Mouse (Mus musculus): Measurements from ENCODE around the gene Zbtb38. TPM values are rescaled to one million over a fixed set of nuclear protein-coding genes. Genes with fewer than 3 reads are reported as not detected.

The Zbtb38 gene
- polyA plus RNA-seq, 1 experiment from 2014 or later = 12.6 TPM

DNA sequence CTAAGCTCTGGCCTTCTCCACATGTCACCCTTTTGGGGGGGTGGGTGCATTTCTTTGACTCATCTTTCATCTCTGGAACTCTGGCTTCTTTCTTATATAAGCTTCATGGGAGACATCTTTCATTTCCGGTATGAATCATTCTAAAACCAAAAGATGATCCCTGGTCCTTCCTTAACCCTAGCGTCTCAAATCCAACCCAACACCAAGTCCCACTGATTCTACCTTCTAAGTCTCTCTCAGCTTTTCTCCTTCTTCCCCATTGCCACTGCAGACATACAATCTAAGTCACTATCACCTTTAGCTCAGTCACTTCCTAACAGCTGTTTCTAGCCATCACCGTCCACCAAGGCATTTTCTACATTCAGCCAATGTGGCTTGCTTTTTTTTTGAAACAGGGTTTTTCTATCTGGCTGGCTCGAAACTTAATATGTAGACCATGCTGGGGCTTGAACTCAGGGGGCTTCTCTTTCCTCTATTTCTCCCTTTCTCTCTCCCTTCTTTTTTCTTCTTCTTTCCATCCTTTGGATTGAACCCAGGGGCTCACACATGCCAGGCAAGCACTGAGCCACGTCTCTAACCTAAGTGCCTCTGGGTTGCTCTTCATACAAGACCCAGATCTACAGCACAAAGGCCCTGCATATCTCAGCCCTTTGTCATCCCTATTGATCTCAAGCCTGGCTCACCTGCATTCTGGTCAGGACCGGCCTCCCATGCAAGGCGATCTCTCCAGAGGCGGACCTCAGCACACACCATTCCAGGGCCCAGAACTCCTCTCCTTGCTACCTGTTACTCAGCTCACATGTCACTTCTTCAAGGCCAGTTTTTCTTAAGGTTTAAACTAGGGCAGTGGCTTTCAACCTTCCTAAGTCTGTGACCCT is 76.6 kb downstream of the Zbtb38 start:
- no peaks in the 10 kb centered on the region for H3K4me1 ChIP-seq (ENCODE audit: control insufficient read depth, insufficient read depth, low read length)
- H3K4me3 ChIP-seq (ENCODE audit: low read depth, low read length) = no peak overlapping the region
- no peaks in the 10 kb centered on the region for H3K27me3 ChIP-seq (ENCODE audit: control insufficient read depth, insufficient read depth, low read length)
- no peaks in the 10 kb centered on the region for H3K36me3 ChIP-seq (ENCODE audit: control insufficient read depth, insufficient read depth, low read length)
- H3K27ac ChIP-seq (ENCODE audit: low read depth, low read length) = no peak overlapping the region
- ATAC-seq (ENCODE audit: insufficient read depth, low FRiP score, low TSS enrichment) = no peak
- H3K9me3 ChIP-seq (ENCODE audit: control insufficient read depth, low read length) = no peaks in the 10 kb centered on the region
- WGBS = 87% methylated on average over 8 of the region's 8 CpGs
- no peak overlapping the region for H3K9ac ChIP-seq (ENCODE audit: low read length)
- DNase-seq (ENCODE audit: low spot score) = no peak
- no peak overlapping the region for H3K4me2 ChIP-seq (ENCODE audit: low read depth)

GRCm38 (mm10) chr9:96675071-96675762 is 77.4 kb downstream of the Zbtb38 start:
- H3K4me3 ChIP-seq (ENCODE audit: low read depth, low read length) = no peak overlapping the region
- no peaks in the 10 kb centered on the region for H3K27me3 ChIP-seq (ENCODE audit: control insufficient read depth, insufficient read depth, low read length)
- H3K9ac ChIP-seq (ENCODE audit: low read length) = no peak overlapping the region
- ATAC-seq (ENCODE audit: insufficient read depth, low FRiP score, low TSS enrichment) (no peak), DNase-seq (ENCODE audit: low spot score) (peak; percentile 28)
- H3K9me3 ChIP-seq (ENCODE audit: control insufficient read depth, low read length) = no peaks in the 10 kb centered on the region
- no peaks in the 10 kb centered on the region for H3K36me3 ChIP-seq (ENCODE audit: control insufficient read depth, insufficient read depth, low read length)
- H3K4me1 ChIP-seq (ENCODE audit: control insufficient read depth, insufficient read depth, low read length) = no peaks in the 10 kb centered on the region
- H3K27ac ChIP-seq (ENCODE audit: low read depth, low read length) = no peak overlapping the region
- no peak overlapping the region for H3K4me2 ChIP-seq (ENCODE audit: low read depth)
- WGBS = 40% methylated on average over 5 of the region's 5 CpGs

GRCm38 (mm10) chr9:96674301-96674700 is 78.3 kb downstream of the Zbtb38 start:
- no peak for ATAC-seq (ENCODE audit: insufficient read depth, low FRiP score, low TSS enrichment)
- DNase-seq (ENCODE audit: low spot score) = no peak

DNA sequence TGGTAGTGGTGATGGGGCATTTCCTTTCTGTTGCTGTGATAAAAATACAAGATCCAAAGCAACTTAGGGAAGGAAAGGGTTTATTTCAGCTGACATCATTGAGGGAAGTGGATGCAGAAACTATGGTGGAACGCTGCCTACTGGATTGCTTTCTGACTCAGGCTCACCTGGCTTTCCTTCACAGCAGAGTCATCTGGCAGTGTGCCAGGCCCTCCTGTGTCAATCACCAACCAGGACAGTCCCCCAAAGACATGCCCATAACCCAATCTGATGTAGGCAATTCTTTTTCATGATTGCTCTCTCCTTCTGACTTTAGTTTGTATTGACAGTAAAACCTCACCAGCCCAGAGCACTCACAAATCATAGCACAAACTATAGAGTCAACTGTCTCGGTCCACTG is 80.2 kb downstream of the Zbtb38 start:
- H3K4me3 ChIP-seq (ENCODE audit: low read depth, low read length) = no peak overlapping the region
- H3K36me3 ChIP-seq (ENCODE audit: control insufficient read depth, insufficient read depth, low read length) = no peaks in the 10 kb centered on the region
- no peak overlapping the region for H3K4me2 ChIP-seq (ENCODE audit: low read depth)
- WGBS = 91% methylated on average over 2 of the region's 2 CpGs
- H3K27ac ChIP-seq (ENCODE audit: low read depth, low read length) = no peak overlapping the region
- no peak for ATAC-seq (ENCODE audit: insufficient read depth, low FRiP score, low TSS enrichment)
- H3K27me3 ChIP-seq (ENCODE audit: control insufficient read depth, insufficient read depth, low read length) = no peaks in the 10 kb centered on the region
- no peak for DNase-seq (ENCODE audit: low spot score)
- no peak overlapping the region for H3K9ac ChIP-seq (ENCODE audit: low read length)
- no peaks in the 10 kb centered on the region for H3K9me3 ChIP-seq (ENCODE audit: control insufficient read depth, low read length)
- no peaks in the 10 kb centered on the region for H3K4me1 ChIP-seq (ENCODE audit: control insufficient read depth, insufficient read depth, low read length)

More at GRCm38 (mm10) chr9:96674301-96674700, 78.3 kb downstream of the Zbtb38 start:
- Histone ChIP-seq H3K4me3 (ENCODE audit: low read depth, low read length) (no peak overlapping the region), H3K27me3 (ENCODE audit: control insufficient read depth, insufficient read depth, low read length) (no peaks in the 10 kb centered on the region), H3K9me3 (ENCODE audit: control insufficient read depth, low read length) (no peaks in the 10 kb centered on the region), H3K27ac (ENCODE audit: low read depth, low read length) (no peak overlapping the region), H3K4me1 (ENCODE audit: control insufficient read depth, insufficient read depth, low read length) (no peaks in the 10 kb centered on the region), H3K4me2 (ENCODE audit: low read depth) (no peak overlapping the region), H3K9ac (ENCODE audit: low read length) (no peak overlapping the region), H3K36me3 (ENCODE audit: control insufficient read depth, insufficient read depth, low read length) (no peaks in the 10 kb centered on the region)
- 92% methylated on average over 8 of the region's 8 CpGs for WGBS

- Histone ChIP-seq H3K27ac (ENCODE audit: low read depth, low read length) (no peak overlapping the region), H3K4me3 (ENCODE audit: low read depth, low read length) (no peak overlapping the region), H3K4me1 (ENCODE audit: control insufficient read depth, insufficient read depth, low read length) (no peaks in the 10 kb centered on the region), H3K9me3 (ENCODE audit: control insufficient read depth, low read length) (no peaks in the 10 kb centered on the region), H3K27me3 (ENCODE audit: control insufficient read depth, insufficient read depth, low read length) (no peaks in the 10 kb centered on the region), H3K36me3 (ENCODE audit: control insufficient read depth, insufficient read depth, low read length) (no peaks in the 10 kb centered on the region), H3K9ac (ENCODE audit: low read length) (no peak overlapping the region), H3K4me2 (ENCODE audit: low read depth) (no peak overlapping the region)
- 94% methylated on average over 12 of the region's 12 CpGs for whole genome bisulfite sequencing
- DNase-seq (ENCODE audit: low spot score) (no peak), ATAC-seq (ENCODE audit: insufficient read depth, low FRiP score, low TSS enrichment) (no peak)
These were observed 81.4 kb downstream of the Zbtb38 start for GRCm38 (mm10) chr9:96671249-96671648.

- H3K9ac ChIP-seq (ENCODE audit: low read length) = peak overlapping the region; percentile 45; the same call in 1 of the 2 replicates
- no peaks in the 10 kb centered on the region for H3K36me3 ChIP-seq (ENCODE audit: control insufficient read depth, insufficient read depth, low read length)
- ATAC-seq (ENCODE audit: insufficient read depth, low FRiP score, low TSS enrichment) (peak; percentile 100), DNase-seq (ENCODE audit: low spot score) (peak; percentile 95)
- peak overlapping the region; percentile 20 for H3K4me3 ChIP-seq (ENCODE audit: low read depth, low read length)
- H3K27ac ChIP-seq (ENCODE audit: low read depth, low read length) = 0 out of 2 replicates have a peak overlapping the region, but pooled peaks have one; percentile 39
- no peaks in the 10 kb centered on the region for H3K9me3 ChIP-seq (ENCODE audit: control insufficient read depth, low read length)
- 4% methylated on average over 15 of the region's 15 CpGs for WGBS
- no peaks in the 10 kb centered on the region for H3K27me3 ChIP-seq (ENCODE audit: control insufficient read depth, insufficient read depth, low read length)
- no peaks in the 10 kb centered on the region for H3K4me1 ChIP-seq (ENCODE audit: control insufficient read depth, insufficient read depth, low read length)
- peak overlapping the region; percentile 52 for H3K4me2 ChIP-seq (ENCODE audit: low read depth)
These were observed 82.8 kb downstream of the Zbtb38 start for GRCm38 (mm10) chr9:96669877-96670276.

DNA sequence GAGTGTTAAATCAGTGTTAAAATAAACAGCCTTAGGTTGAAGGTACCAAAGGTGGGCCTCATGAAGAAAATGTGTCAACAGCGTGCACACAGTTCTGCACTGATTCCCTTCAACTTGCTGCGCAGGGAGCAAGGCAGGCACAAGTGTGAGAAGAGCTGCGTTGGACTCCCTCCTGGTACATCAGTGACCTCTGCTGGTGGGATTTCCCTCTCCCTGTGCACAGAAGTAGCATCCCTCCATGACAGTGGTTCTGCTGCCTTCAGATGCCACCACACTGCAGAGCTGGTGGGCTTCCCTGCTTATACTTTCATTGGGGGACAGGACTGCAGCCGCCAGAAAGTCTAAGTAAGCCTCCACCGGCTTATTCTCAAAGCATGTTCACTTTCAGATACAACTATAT is 84.0 kb downstream of the Zbtb38 start:
- DNase-seq (ENCODE audit: low spot score) (peak; percentile 68), ATAC-seq (ENCODE audit: insufficient read depth, low FRiP score, low TSS enrichment) (no peak; the same call in 1 of the 2 replicates)
- Histone ChIP-seq H3K9ac (ENCODE audit: low read length) (no peak overlapping the region), H3K4me3 (ENCODE audit: low read depth, low read length) (no peak overlapping the region), H3K4me1 (ENCODE audit: control insufficient read depth, insufficient read depth, low read length) (no peaks in the 10 kb centered on the region), H3K27ac (ENCODE audit: low read depth, low read length) (no peak overlapping the region), H3K4me2 (ENCODE audit: low read depth) (no peak overlapping the region), H3K36me3 (ENCODE audit: control insufficient read depth, insufficient read depth, low read length) (no peaks in the 10 kb centered on the region), H3K9me3 (ENCODE audit: control insufficient read depth, low read length) (no peaks in the 10 kb centered on the region), H3K27me3 (ENCODE audit: control insufficient read depth, insufficient read depth, low read length) (no peaks in the 10 kb centered on the region)
- WGBS = 61% methylated on average over 5 of the region's 5 CpGs

GRCm38 (mm10) chr9:96660510-96661244 is 92.0 kb downstream of the Zbtb38 start:
- no peaks in the 10 kb centered on the region for H3K36me3 ChIP-seq (ENCODE audit: control insufficient read depth, insufficient read depth, low read length)
- H3K4me3 ChIP-seq (ENCODE audit: low read depth, low read length) = no peak overlapping the region
- H3K27me3 ChIP-seq (ENCODE audit: control insufficient read depth, insufficient read depth, low read length) = no peaks in the 10 kb centered on the region
- no peak overlapping the region for H3K4me2 ChIP-seq (ENCODE audit: low read depth)
- ATAC-seq (ENCODE audit: insufficient read depth, low FRiP score, low TSS enrichment) (no peak), DNase-seq (ENCODE audit: low spot score) (no peak)
- H3K9ac ChIP-seq (ENCODE audit: low read length) = no peak overlapping the region
- H3K27ac ChIP-seq (ENCODE audit: low read depth, low read length) = no peak overlapping the region
- no peaks in the 10 kb centered on the region for H3K9me3 ChIP-seq (ENCODE audit: control insufficient read depth, low read length)
- no peaks in the 10 kb centered on the region for H3K4me1 ChIP-seq (ENCODE audit: control insufficient read depth, insufficient read depth, low read length)
- 73% methylated on average over 10 of the region's 10 CpGs for WGBS
